Mouse (Mus musculus): ENCODE results near the gene Spaca6.

- TF ChIP-seq CTCF (IDR thresholded peaks at IDR 0.05) (no peak), POLR2A (IDR thresholded peaks at IDR 0.05; ENCODE audit: insufficient read depth, low read depth, low read length) (no peak)
Observed at GRCm38 (mm10) chr17:17882672-17883071, 55.7 kb downstream of the Spaca6 start.

Measured in heart, adult 2 months (tissue).